In genomic region chr11:115690356-115690755, GRCm38 (mm10) we compare ENCODE assay signal across 18 mouse cellular contexts. TPM values are rescaled to one million over a fixed set of nuclear protein-coding genes. Genes with fewer than 3 reads are reported as not detected.
DNase-seq lines count a peak whose midpoint lies in the region; ATAC-seq and TF ChIP-seq lines count a peak whose summit lies in the region.
"Had no signal": no experiment of that assay in that cellular context is flagged by ENCODE, and none has a peak within 500 bp of the region (broad histone marks: within the 10 kb centered on the region; RNA-seq: fewer than 3 reads in every experiment).

No protein-coding gene starts in this region.

- H3K9ac ChIP-seq in heart, postnatal 0 days (replicated peaks; ENCODE audit: low read depth, low read length), result no peak overlapping the region
- H3K9ac ChIP-seq: embryonic facial prominence, embryonic 15.5 days; forebrain, embryonic 12.5 days; hindbrain, embryonic 14.5 days; lung, embryonic 15.5 days had no signal

- WGBS in heart, postnatal 0 days, result 29% methylated on average over 5 of the region's 5 CpGs

- H3K4me3 ChIP-seq in layer of hippocampus, adult 2 months, result no peak overlapping the region
- no peak overlapping the region for H3K4me3 ChIP-seq in heart, postnatal 0 days (ENCODE audit: low read depth, low read length)
- H3K4me3 ChIP-seq: embryonic facial prominence, embryonic 15.5 days; forebrain, embryonic 12.5 days; limb, embryonic 10.5 days; lung, embryonic 15.5 days had no signal

- peak; percentile 44 for DNase-seq in adrenal gland, postnatal 10 days
- DNase-seq in adrenal gland, postnatal 4 days (ENCODE audit: low spot score in 2 of 2), result no peak
- no peak for DNase-seq in layer of hippocampus, adult 2 months (ENCODE audit: low spot score in 2 of 2)
- no peak for DNase-seq in layer of hippocampus, adult 11-12 months (ENCODE audit: low spot score)
- peak; percentile 45 for DNase-seq in heart, postnatal 0 days (ENCODE audit: low spot score)
- peak; percentile 44 to 58 for DNase-seq in lung, postnatal 4 days
- no peak for DNase-seq in thymus, postnatal 10 days (ENCODE audit: low spot score in 2 of 2)
- DNase-seq in cerebellum, adult 9-10 months, result no peak
- DNase-seq: cerebellum, adult 2 months; kidney, adult 2 months; kidney, postnatal 25 days; layer of hippocampus, postnatal 36 days had no signal

- H3K27ac ChIP-seq in layer of hippocampus, adult 2 months, result peak overlapping the region; percentile 36; the same call in 1 of the 2 replicates
- H3K27ac ChIP-seq in heart, postnatal 0 days (ENCODE audit: low read depth), result peak overlapping the region; percentile 79
- H3K27ac ChIP-seq: embryonic facial prominence, embryonic 15.5 days; forebrain, embryonic 12.5 days; hindbrain, embryonic 14.5 days; limb, embryonic 10.5 days; lung, embryonic 15.5 days had no signal

- no peak for ATAC-seq in heart, postnatal 0 days (ENCODE audit: insufficient read depth, low read depth)

- TF ChIP-seq EP300 in heart, postnatal 0 days (IDR thresholded peaks at IDR 0.05; ENCODE audit: low read depth), result no peak

- peaks cover 40% of the 10 kb centered on the region for H3K4me1 ChIP-seq in heart, postnatal 0 days (ENCODE audit: control insufficient read depth, insufficient read depth)
- H3K4me1 ChIP-seq: forebrain, embryonic 12.5 days; lung, embryonic 15.5 days had no signal

- peak overlapping the region; percentile 18; the same call in 1 of the 2 replicates for H3K4me2 ChIP-seq in heart, postnatal 0 days (ENCODE audit: low read depth, low read length)
- H3K4me2 ChIP-seq: embryonic facial prominence, embryonic 15.5 days; forebrain, embryonic 12.5 days; hindbrain, embryonic 14.5 days; lung, embryonic 15.5 days; midbrain, embryonic 11.5 days had no signal

- H3K36me3 ChIP-seq in heart, postnatal 0 days (replicated peaks; ENCODE audit: control insufficient read depth, insufficient read depth, low read length), result peaks cover 10% of the 10 kb centered on the region; the same call in 1 of the 2 replicates

- no peak for TF ChIP-seq CTCF in layer of hippocampus, adult 2 months (conservative IDR thresholded peaks at IDR 0.05)
- TF ChIP-seq CTCF in heart, postnatal 0 days (IDR thresholded peaks at IDR 0.05; ENCODE audit: low read depth), result no peak

- H3K27me3 ChIP-seq in heart, postnatal 0 days (ENCODE audit: control insufficient read depth, insufficient read depth, low read length), result no peaks in the 10 kb centered on the region
- H3K27me3 ChIP-seq: embryonic facial prominence, embryonic 15.5 days; forebrain, embryonic 12.5 days; lung, embryonic 15.5 days had no signal

- no peaks in the 10 kb centered on the region for H3K9me3 ChIP-seq in heart, postnatal 0 days (replicated peaks; ENCODE audit: control insufficient read depth, low read length)
- H3K9me3 ChIP-seq: embryonic facial prominence, embryonic 15.5 days; forebrain, embryonic 12.5 days; limb, embryonic 10.5 days; lung, embryonic 15.5 days had no signal

RNA-seq across cellular contexts. Expression of gene Grb2, which starts 18.0 kb away (rescaled TPM):
- total RNA-seq in adrenal gland, postnatal 10 days (2021), result 100 to 1,000 TPM in 1 of 2 experiments, 10 to 100 TPM in 1; 99.1 to 104 TPM
- total RNA-seq in adrenal gland, postnatal 4 days (2021), result 100 to 1,000 TPM; 116 to 135 TPM
- 100 to 1,000 TPM; 182 to 198 TPM for total RNA-seq in layer of hippocampus, adult 2 months (2021)
- total RNA-seq in heart, postnatal 0 days (2014; rRNA removed; ENCODE audit: low replicate concordance), result 48.6 and 126 TPM in 2 replicates
- 96.9 and 116 TPM in 2 replicates for polyA plus RNA-seq in heart, postnatal 0 days (2015; fragmentation: Nextera tagmentation; extraction: Ambion mirVana)

Comparison
In these comparisons a context has a peak if more than half of its experiments do, and no peak if none do; other contexts are left out.
1. DNase-seq: peak in adrenal gland, postnatal 10 days (single experiment), heart, postnatal 0 days (single experiment) and lung, postnatal 4 days (2 of 2); none in adrenal gland, postnatal 4 days (0 of 2), layer of hippocampus, adult 2 months (0 of 2), layer of hippocampus, adult 11-12 months (single experiment), thymus, postnatal 10 days (0 of 2) and cerebellum, adult 9-10 months (single experiment).